Mouse (Mus musculus) brain, embryonic 14.5 days (tissue): Measurements from ENCODE around the gene Gm20661. TPM values are rescaled to one million over a fixed set of nuclear protein-coding genes. Genes with fewer than 3 reads are reported as not detected.

Experiments used
- DNase-seq: peaks from one replicate; pipeline ENCODE4 v3.0.0-alpha.2; 2011; ENCODE audit warnings: low read depth
- CTCF ChIP-seq: fragments of 200-500 bp; IDR thresholded peaks from 2 replicates; pipeline ENCODE4 v1.5.1; 2012; ENCODE audit warnings: inconsistent platforms, mild to moderate bottlenecking, moderate library complexity, borderline replicate concordance; ENCODE audit not compliant: insufficient read depth, insufficient read length; ENCODE audit errors: extremely low read depth
- POLR2A ChIP-seq: fragments of 200-500 bp; IDR thresholded peaks from 2 replicates; pipeline ENCODE4 v1.6.1; 2012; ENCODE audit warnings: mild to moderate bottlenecking, inconsistent platforms, borderline replicate concordance; ENCODE audit not compliant: poor library complexity, insufficient read depth, insufficient read length, severe bottlenecking; ENCODE audit errors: extremely low read depth
- polyA plus RNA-seq: library from polyadenylated mRNA; depleted of rRNA; stranded (reverse); fragments of >200 nt; gene quantifications from 2 replicates; pipeline ENCODE4 v1.2.3, GENCODE M21; 2012

Gene Gm20661
- polyA plus RNA-seq, 1 experiment = 1.7 TPM

GRCm38 (mm10) chr9:107985131-107986119 lies 2.6 kb downstream of the Gm20661 start, which contains the start of gene Inka1:
TSS of gene Inka1 (minus strand) at chr9:107985879.
- TF ChIP-seq CTCF (no peak), POLR2A (no peak)
- peak; percentile 84 for DNase-seq

- peak; percentile 85 for DNase-seq
- TF ChIP-seq POLR2A = no peak
- TF ChIP-seq CTCF = peak; percentile 93
Observed at GRCm38 (mm10) chr9:107986376-107986775, 3.5 kb downstream of the Gm20661 start.

- DNase-seq = no peak
- TF ChIP-seq POLR2A (no peak), CTCF (no peak)
Observed at GRCm38 (mm10) chr9:107987950-107988349, 5.1 kb downstream of the Gm20661 start.

GRCm38 (mm10) chr9:107992197-107992596 lies 9.3 kb downstream of the Gm20661 start, which contains the start of gene Cdhr4:
TSS of gene Cdhr4 (plus strand) at chr9:107992497.
- TF ChIP-seq CTCF (no peak), POLR2A (no peak)

GRCm38 (mm10) chr9:107993013-107993412 lies 10.2 kb downstream of the Gm20661 start:
- DNase-seq = no peak
- TF ChIP-seq POLR2A = no peak
- TF ChIP-seq CTCF = no peak

More at GRCm38 (mm10) chr9:107992197-107992596, 9.3 kb downstream of the Gm20661 start, which contains the start of gene Cdhr4:
- DNase-seq = no peak

- no peak for TF ChIP-seq POLR2A
- no peak for TF ChIP-seq CTCF
- no peak for DNase-seq
Observed at GRCm38 (mm10) chr9:107994464-107994863, 11.6 kb downstream of the Gm20661 start.

GRCm38 (mm10) chr9:107995513-107995912 lies 12.7 kb downstream of the Gm20661 start:
- no peak for TF ChIP-seq POLR2A
- no peak for TF ChIP-seq CTCF
- DNase-seq = no peak

- no peak for DNase-seq
- no peak for TF ChIP-seq POLR2A
- TF ChIP-seq CTCF = no peak
Observed at GRCm38 (mm10) chr9:107996049-107996448, 13.2 kb downstream of the Gm20661 start, which contains the start of gene Gm20662. TSS of gene Gm20662 (plus strand) at chr9:107996349.

GRCm38 (mm10) chr9:108001922-108002770 lies 19.3 kb downstream of the Gm20661 start, which contains the start of gene Ip6k1:
TSS of gene Ip6k1 (plus strand) at chr9:108002501.
- DNase-seq = peak; percentile 100
- TF ChIP-seq CTCF (no peak), POLR2A (peak; percentile 54)

GRCm38 (mm10) chr9:108002778-108003530 lies 20.1 kb downstream of the Gm20661 start:
- TF ChIP-seq CTCF (no peak), POLR2A (no peak)
- DNase-seq = peak; percentile 60

- TF ChIP-seq CTCF = no peak
- peak; percentile 21; the same call in 1 of the 2 replicates for TF ChIP-seq POLR2A
- DNase-seq = peak; percentile 63
Observed at GRCm38 (mm10) chr9:108003531-108003890, 20.7 kb downstream of the Gm20661 start.
